Mouse (Mus musculus): ENCODE data around the gene Tbc1d4. TPM values are rescaled to one million over a fixed set of nuclear protein-coding genes. Genes with fewer than 3 reads are reported as not detected.

The Tbc1d4 gene
- polyA plus RNA-seq, 1 experiment, result 1.9 TPM

- no peaks in the 10 kb centered on the region for H3K79me2 ChIP-seq (ENCODE audit: control insufficient read depth, insufficient read depth)
- TF ChIP-seq MYOG (IDR thresholded peaks at IDR 0.05; ENCODE audit: control insufficient read depth, extremely low read depth, insufficient read length), result no peak
- TF ChIP-seq CTCF (IDR thresholded peaks at IDR 0.05; ENCODE audit: control insufficient read depth, insufficient read depth, insufficient read length), result no peak
- no peak for TF ChIP-seq CEBPB (IDR thresholded peaks at IDR 0.05; ENCODE audit: low read depth)
- no peak for TF ChIP-seq MAX (IDR thresholded peaks at IDR 0.05)
- no peak for TF ChIP-seq MYOD1 (IDR thresholded peaks at IDR 0.05; ENCODE audit: control insufficient read depth, insufficient read length, low read depth)
- TF ChIP-seq USF1 (IDR thresholded peaks at IDR 0.05; ENCODE audit: low read depth), result no peak
- H3ac ChIP-seq (ENCODE audit: control insufficient read depth, insufficient read length, low read depth), result no peak overlapping the region
- no peaks in the 10 kb centered on the region for H3K36me3 ChIP-seq (ENCODE audit: control insufficient read depth, insufficient read depth)
- H3K4me3 ChIP-seq (ENCODE audit: insufficient read depth, poor library complexity, severe bottlenecking), result no peak overlapping the region
- H3K27me3 ChIP-seq (ENCODE audit: control insufficient read depth, insufficient read depth, insufficient read length), result no peaks in the 10 kb centered on the region
- H3K79me3 ChIP-seq (ENCODE audit: low read depth), result no peaks in the 10 kb centered on the region
Measured at GRCm38 (mm10) chr14:101488264-101488810, 120.7 kb downstream of the Tbc1d4 start.

- H3K79me3 ChIP-seq (ENCODE audit: low read depth), result no peaks in the 10 kb centered on the region
- H3K27me3 ChIP-seq (ENCODE audit: control insufficient read depth, insufficient read depth, insufficient read length), result no peaks in the 10 kb centered on the region
- no peak overlapping the region for H3K4me3 ChIP-seq (ENCODE audit: insufficient read depth, poor library complexity, severe bottlenecking)
- no peaks in the 10 kb centered on the region for H3K36me3 ChIP-seq (ENCODE audit: control insufficient read depth, insufficient read depth)
- H3K79me2 ChIP-seq (ENCODE audit: control insufficient read depth, insufficient read depth), result no peaks in the 10 kb centered on the region
- no peak overlapping the region for H3ac ChIP-seq (ENCODE audit: control insufficient read depth, insufficient read length, low read depth)
- TF ChIP-seq USF1 (IDR thresholded peaks at IDR 0.05; ENCODE audit: low read depth) (no peak), CEBPB (IDR thresholded peaks at IDR 0.05; ENCODE audit: low read depth) (no peak), CTCF (IDR thresholded peaks at IDR 0.05; ENCODE audit: control insufficient read depth, insufficient read depth, insufficient read length) (no peak), MYOG (IDR thresholded peaks at IDR 0.05; ENCODE audit: control insufficient read depth, extremely low read depth, insufficient read length) (no peak), FOSL1 (IDR thresholded peaks at IDR 0.05; ENCODE audit: insufficient read depth, low read length, poor library complexity, severe bottlenecking) (no peak), MAX (IDR thresholded peaks at IDR 0.05) (no peak), MYOD1 (IDR thresholded peaks at IDR 0.05; ENCODE audit: control insufficient read depth, insufficient read length, low read depth) (no peak)
Measured at GRCm38 (mm10) chr14:101486550-101486949, 122.4 kb downstream of the Tbc1d4 start.

- H3K79me2 ChIP-seq (ENCODE audit: control insufficient read depth, insufficient read depth), result no peaks in the 10 kb centered on the region
- TF ChIP-seq CEBPB (IDR thresholded peaks at IDR 0.05; ENCODE audit: low read depth) (no peak), USF1 (IDR thresholded peaks at IDR 0.05; ENCODE audit: low read depth) (no peak), MYOG (IDR thresholded peaks at IDR 0.05; ENCODE audit: control insufficient read depth, extremely low read depth, insufficient read length) (no peak), MAX (IDR thresholded peaks at IDR 0.05) (no peak), MYOD1 (IDR thresholded peaks at IDR 0.05; ENCODE audit: control insufficient read depth, insufficient read length, low read depth) (no peak), CTCF (IDR thresholded peaks at IDR 0.05; ENCODE audit: control insufficient read depth, insufficient read depth, insufficient read length) (no peak)
- H3K4me3 ChIP-seq (ENCODE audit: insufficient read depth, poor library complexity, severe bottlenecking), result no peak overlapping the region
- no peak overlapping the region for H3ac ChIP-seq (ENCODE audit: control insufficient read depth, insufficient read length, low read depth)
- H3K79me3 ChIP-seq (ENCODE audit: low read depth), result no peaks in the 10 kb centered on the region
- H3K27me3 ChIP-seq (ENCODE audit: control insufficient read depth, insufficient read depth, insufficient read length), result no peaks in the 10 kb centered on the region
- no peaks in the 10 kb centered on the region for H3K36me3 ChIP-seq (ENCODE audit: control insufficient read depth, insufficient read depth)
Measured at GRCm38 (mm10) chr14:101483230-101483629, 125.8 kb downstream of the Tbc1d4 start.

- H3K27me3 ChIP-seq (ENCODE audit: control insufficient read depth, insufficient read depth, insufficient read length), result no peaks in the 10 kb centered on the region
- H3K79me2 ChIP-seq (ENCODE audit: control insufficient read depth, insufficient read depth), result no peaks in the 10 kb centered on the region
- no peak overlapping the region for H3ac ChIP-seq (ENCODE audit: control insufficient read depth, insufficient read length, low read depth)
- TF ChIP-seq MAX (IDR thresholded peaks at IDR 0.05), result no peak
- no peak for TF ChIP-seq MYOD1 (IDR thresholded peaks at IDR 0.05; ENCODE audit: control insufficient read depth, insufficient read length, low read depth)
- TF ChIP-seq CTCF (IDR thresholded peaks at IDR 0.05; ENCODE audit: control insufficient read depth, insufficient read depth, insufficient read length), result no peak
- no peak for TF ChIP-seq USF1 (IDR thresholded peaks at IDR 0.05; ENCODE audit: low read depth)
- no peak for TF ChIP-seq MYOG (IDR thresholded peaks at IDR 0.05; ENCODE audit: control insufficient read depth, extremely low read depth, insufficient read length)
- TF ChIP-seq CEBPB (IDR thresholded peaks at IDR 0.05; ENCODE audit: low read depth), result no peak
- no peak for TF ChIP-seq FOSL1 (IDR thresholded peaks at IDR 0.05; ENCODE audit: insufficient read depth, low read length, poor library complexity, severe bottlenecking)
- H3K4me3 ChIP-seq (ENCODE audit: insufficient read depth, poor library complexity, severe bottlenecking), result no peak overlapping the region
- no peaks in the 10 kb centered on the region for H3K36me3 ChIP-seq (ENCODE audit: control insufficient read depth, insufficient read depth)
- no peaks in the 10 kb centered on the region for H3K79me3 ChIP-seq (ENCODE audit: low read depth)
Measured at GRCm38 (mm10) chr14:101482270-101482669, 126.7 kb downstream of the Tbc1d4 start.

- no peak overlapping the region for H3K4me3 ChIP-seq (ENCODE audit: insufficient read depth, poor library complexity, severe bottlenecking)
- no peak for TF ChIP-seq FOSL1 (IDR thresholded peaks at IDR 0.05; ENCODE audit: insufficient read depth, low read length, poor library complexity, severe bottlenecking)
- TF ChIP-seq MAX (IDR thresholded peaks at IDR 0.05), result no peak
- no peak for TF ChIP-seq CEBPB (IDR thresholded peaks at IDR 0.05; ENCODE audit: low read depth)
- TF ChIP-seq CTCF (IDR thresholded peaks at IDR 0.05; ENCODE audit: control insufficient read depth, insufficient read depth, insufficient read length), result no peak
- TF ChIP-seq MYOG (IDR thresholded peaks at IDR 0.05; ENCODE audit: control insufficient read depth, extremely low read depth, insufficient read length), result no peak
- no peak for TF ChIP-seq USF1 (IDR thresholded peaks at IDR 0.05; ENCODE audit: low read depth)
- no peak for TF ChIP-seq MYOD1 (IDR thresholded peaks at IDR 0.05; ENCODE audit: control insufficient read depth, insufficient read length, low read depth)
Measured at GRCm38 (mm10) chr14:101481165-101481564, 127.8 kb downstream of the Tbc1d4 start.

GRCm38 (mm10) chr14:101480541-101480940 lies 128.4 kb downstream of the Tbc1d4 start:
- TF ChIP-seq MYOG (IDR thresholded peaks at IDR 0.05; ENCODE audit: control insufficient read depth, extremely low read depth, insufficient read length), result no peak
- no peak for TF ChIP-seq CEBPB (IDR thresholded peaks at IDR 0.05; ENCODE audit: low read depth)
- no peak for TF ChIP-seq MYOD1 (IDR thresholded peaks at IDR 0.05; ENCODE audit: control insufficient read depth, insufficient read length, low read depth)
- no peak for TF ChIP-seq USF1 (IDR thresholded peaks at IDR 0.05; ENCODE audit: low read depth)
- no peak for TF ChIP-seq FOSL1 (IDR thresholded peaks at IDR 0.05; ENCODE audit: insufficient read depth, low read length, poor library complexity, severe bottlenecking)
- TF ChIP-seq MAX (IDR thresholded peaks at IDR 0.05), result no peak
- no peak for TF ChIP-seq CTCF (IDR thresholded peaks at IDR 0.05; ENCODE audit: control insufficient read depth, insufficient read depth, insufficient read length)
- no peak overlapping the region for H3ac ChIP-seq (ENCODE audit: control insufficient read depth, insufficient read length, low read depth)
- H3K27me3 ChIP-seq (ENCODE audit: control insufficient read depth, insufficient read depth, insufficient read length), result no peaks in the 10 kb centered on the region
- H3K36me3 ChIP-seq (ENCODE audit: control insufficient read depth, insufficient read depth), result no peaks in the 10 kb centered on the region
- no peak overlapping the region for H3K4me3 ChIP-seq (ENCODE audit: insufficient read depth, poor library complexity, severe bottlenecking)
- H3K79me3 ChIP-seq (ENCODE audit: low read depth), result no peaks in the 10 kb centered on the region
- H3K79me2 ChIP-seq (ENCODE audit: control insufficient read depth, insufficient read depth), result no peaks in the 10 kb centered on the region

More at GRCm38 (mm10) chr14:101481165-101481564, 127.8 kb downstream of the Tbc1d4 start:
- H3K27me3 ChIP-seq (ENCODE audit: control insufficient read depth, insufficient read depth, insufficient read length), result no peaks in the 10 kb centered on the region
- no peaks in the 10 kb centered on the region for H3K79me3 ChIP-seq (ENCODE audit: low read depth)
- no peaks in the 10 kb centered on the region for H3K79me2 ChIP-seq (ENCODE audit: control insufficient read depth, insufficient read depth)
- H3K36me3 ChIP-seq (ENCODE audit: control insufficient read depth, insufficient read depth), result no peaks in the 10 kb centered on the region
- H3ac ChIP-seq (ENCODE audit: control insufficient read depth, insufficient read length, low read depth), result no peak overlapping the region

All from C2C12 (cell line).